Mouse (Mus musculus) intestine, postnatal 0 days (tissue): ENCODE results near the gene Grap2. TPM values are rescaled to one million over a fixed set of nuclear protein-coding genes. Genes with fewer than 3 reads are reported as not detected.

Source experiments
- ATAC-seq: fragments of 200-750 bp; cut with Nextera tagmentation; 2 replicates; pipeline ENCODE4 v1.8.0; 2017; ENCODE audit warnings: mild to moderate bottlenecking, moderate TSS enrichment, moderate library complexity
- H3K27ac ChIP-seq: fragments of 300-500 bp; sonication (generic); 2 replicates; pipeline ENCODE4 v1.5.1; 2014; ENCODE audit warnings: mild to moderate bottlenecking, low read depth, low read length, moderate library complexity
- H3K27me3 ChIP-seq: fragments of 300-500 bp; sonication (generic); replicated peaks from 2 replicates; pipeline ENCODE4 v1.6.1; 2014; ENCODE audit warnings: low read length, mixed read lengths; ENCODE audit not compliant: control insufficient read depth, insufficient read depth
- H3K36me3 ChIP-seq: fragments of 300-500 bp; sonication (generic); 2 replicates; pipeline ENCODE4 v1.6.1; 2014; ENCODE audit warnings: mild to moderate bottlenecking, moderate library complexity; ENCODE audit not compliant: control insufficient read depth, insufficient read depth
- H3K4me1 ChIP-seq: fragments of 300-500 bp; sonication (generic); replicated peaks from 2 replicates; pipeline ENCODE4 v1.6.1; 2014; ENCODE audit warnings: antibody characterized with exemption, low read length, mixed read lengths; ENCODE audit not compliant: control insufficient read depth, insufficient read depth
- H3K4me2 ChIP-seq: fragments of 300-500 bp; sonication (generic); replicated peaks from 2 replicates; pipeline ENCODE4 v1.6.1; 2014; ENCODE audit warnings: low read depth, mild to moderate bottlenecking, moderate library complexity
- H3K4me3 ChIP-seq: fragments of 300-500 bp; sonication (generic); 2 replicates; pipeline ENCODE4 v1.5.1; 2014; ENCODE audit warnings: low read depth, low read length
- H3K9ac ChIP-seq: fragments of 300-500 bp; sonication (generic); 2 replicates; pipeline ENCODE4 v1.6.1; 2014; ENCODE audit warnings: mild to moderate bottlenecking, low read depth, low read length
- H3K9me3 ChIP-seq: fragments of 300-500 bp; sonication (generic); 2 replicates; pipeline ENCODE4 v1.6.1; 2016; ENCODE audit warnings: mixed run types; ENCODE audit not compliant: control insufficient read depth
- CTCF ChIP-seq: sonication (generic); IDR thresholded peaks from 2 replicates; pipeline ENCODE4 v1.5.1; 2016; ENCODE audit warnings: low read depth, mild to moderate bottlenecking, control low read depth, antibody characterized with exemption, moderate library complexity
- WGBS: fragments of 180-500 bp; shearing (Covaris S2); extraction: QIAGEN DNeasy Blood & Tissue Kit; methylation state at CpG from one replicate; pipeline ENCODE4 v1.1.7; 2014; 5-methylcytosine and 5-hydroxymethylcytosine counted together
- polyA plus RNA-seq: library from polyadenylated mRNA; unstranded; fragments of >200 nt; fragmentation: Nextera tagmentation; extraction: Ambion mirVana; gene quantifications from 2 replicates; pipeline ENCODE4 v1.2.1, GENCODE M21; 2015

Grap2 gene
- polyA plus RNA-seq, 1 experiment from 2014 or later: 0.27 TPM

DNA sequence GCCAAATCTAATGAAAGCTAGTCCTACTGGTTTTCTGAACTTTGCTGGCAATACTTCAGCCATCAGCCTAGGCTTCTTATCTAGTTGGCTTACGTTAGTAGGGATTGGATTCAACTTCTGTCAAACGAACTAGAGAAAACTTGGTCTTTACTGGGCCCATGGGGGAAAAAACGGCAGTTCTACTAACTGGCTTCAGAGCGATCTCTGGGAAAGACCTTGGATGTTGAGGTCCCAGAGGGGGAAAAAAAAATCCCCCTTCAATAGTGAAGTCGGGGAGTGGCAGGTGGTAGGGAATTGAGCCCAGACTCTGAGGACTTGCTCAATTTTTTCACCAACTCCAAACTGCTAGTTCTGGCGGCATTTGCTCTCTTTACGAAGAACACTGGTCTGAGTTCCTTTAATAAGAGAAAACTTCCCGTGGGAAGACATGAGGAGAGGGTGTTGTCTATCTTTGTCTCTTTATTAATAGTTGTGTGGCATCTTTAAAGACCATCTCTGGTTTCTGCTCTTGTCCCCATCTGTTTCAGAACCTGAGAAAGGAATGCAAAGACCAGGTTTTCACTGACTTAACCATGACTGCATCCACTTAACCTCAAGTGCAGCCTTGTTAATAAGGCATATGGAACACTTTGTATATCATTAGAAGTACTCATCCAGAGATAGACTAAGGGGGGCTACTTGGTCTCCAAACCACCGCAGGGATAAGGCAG lies 572 bp downstream of the Grap2 start:
- no peak for ATAC-seq
- WGBS: 75% methylated on average over 9 of the region's 9 CpGs
- H3K4me2 ChIP-seq: no peak overlapping the region

DNA sequence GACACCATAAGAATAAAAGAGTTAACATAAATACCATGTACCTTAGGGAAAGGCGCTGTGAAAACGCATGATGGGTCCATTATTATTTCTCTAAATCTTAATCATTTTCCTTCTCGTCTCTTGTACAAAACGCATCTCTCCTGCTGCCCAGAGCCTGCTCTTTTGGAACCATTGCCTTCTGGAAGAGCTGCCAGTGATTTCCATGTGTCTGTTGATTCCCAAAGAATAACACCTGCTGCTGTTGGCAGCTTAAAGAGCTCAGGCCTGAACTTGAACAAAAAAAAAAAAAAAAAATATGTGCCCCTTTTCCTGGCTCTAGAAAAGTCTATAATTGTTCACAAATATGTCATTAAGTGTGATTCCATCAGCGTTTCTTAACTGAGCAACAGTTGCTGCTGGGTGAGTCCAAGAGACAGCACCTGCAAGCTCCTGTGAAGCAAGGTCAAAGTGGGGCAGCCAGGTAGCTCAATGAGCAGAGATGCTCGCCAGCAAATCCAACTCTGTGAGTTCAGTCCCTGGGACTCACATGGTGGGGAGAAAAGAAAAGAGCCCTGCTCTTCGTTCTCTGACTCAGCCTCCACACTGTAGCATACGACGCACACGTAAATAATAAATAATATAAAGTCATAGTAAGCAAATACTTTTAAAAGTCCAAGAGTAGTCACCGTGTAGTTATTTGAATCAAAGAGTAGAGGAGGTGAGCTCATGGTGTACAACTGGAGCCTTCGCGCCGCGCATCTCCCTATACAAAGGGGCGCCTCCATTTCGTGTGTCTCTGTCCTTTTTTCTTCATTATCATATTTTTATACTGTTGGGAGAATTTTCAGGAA lies 2.0 kb downstream of the Grap2 start:
- no peak for ATAC-seq
- Histone ChIP-seq H3K4me1 (no peaks in the 10 kb centered on the region), H3K27me3 (0 out of 2 replicates have a peak, but pooled peaks cover 8% of the 10 kb centered on the region), H3K4me2 (no peak overlapping the region), H3K9ac (no peak overlapping the region), H3K9me3 (no peaks in the 10 kb centered on the region), H3K36me3 (no peaks in the 10 kb centered on the region), H3K4me3 (no peak overlapping the region), H3K27ac (no peak overlapping the region)
- WGBS: 91% methylated on average over 17 of the region's 17 CpGs
- no peak for TF ChIP-seq CTCF

More for the DNA sequence above, 572 bp downstream of the Grap2 start:
- Histone ChIP-seq H3K27me3 (0 out of 2 replicates have a peak, but pooled peaks cover 8% of the 10 kb centered on the region), H3K9ac (no peak overlapping the region), H3K4me3 (no peak overlapping the region), H3K36me3 (no peaks in the 10 kb centered on the region), H3K4me1 (no peaks in the 10 kb centered on the region), H3K9me3 (no peaks in the 10 kb centered on the region), H3K27ac (no peak overlapping the region)
- no peak for TF ChIP-seq CTCF

DNA sequence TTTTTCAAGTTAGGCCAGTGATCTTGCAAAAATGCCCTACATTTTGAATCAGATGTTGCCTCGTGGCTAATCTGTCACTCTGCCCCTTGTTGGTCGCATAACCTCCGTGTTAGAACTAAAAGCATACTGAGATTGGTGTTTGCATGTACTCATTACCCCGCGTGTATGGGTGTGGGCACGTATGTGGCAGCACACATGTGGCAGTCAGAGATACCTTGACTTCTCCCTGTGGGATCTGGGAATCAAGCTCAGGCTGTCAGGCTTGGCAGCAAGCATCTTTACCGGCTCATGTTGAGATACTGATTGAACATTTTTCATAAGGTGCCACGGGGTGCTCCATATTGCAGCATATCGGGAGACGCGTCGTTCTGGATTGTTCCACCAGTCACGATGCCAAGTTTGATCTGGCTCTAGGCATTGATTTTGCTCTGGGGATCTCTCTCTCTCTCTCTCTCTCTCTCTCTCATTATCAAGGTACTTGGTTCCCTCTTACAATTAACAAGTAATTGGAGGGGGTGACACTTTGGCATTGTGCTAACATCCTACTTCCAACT lies 3.5 kb downstream of the Grap2 start:
- H3K36me3 ChIP-seq: no peaks in the 10 kb centered on the region
- 90% methylated on average over 13 of the region's 13 CpGs for WGBS
- H3K4me2 ChIP-seq: no peak overlapping the region
- no peaks in the 10 kb centered on the region for H3K4me1 ChIP-seq
- 0 out of 2 replicates have a peak, but pooled peaks cover 8% of the 10 kb centered on the region for H3K27me3 ChIP-seq
- no peak overlapping the region for H3K4me3 ChIP-seq
- ATAC-seq: no peak
- no peak for TF ChIP-seq CTCF
- H3K9ac ChIP-seq: no peak overlapping the region
- H3K9me3 ChIP-seq: no peaks in the 10 kb centered on the region
- no peak overlapping the region for H3K27ac ChIP-seq

DNA sequence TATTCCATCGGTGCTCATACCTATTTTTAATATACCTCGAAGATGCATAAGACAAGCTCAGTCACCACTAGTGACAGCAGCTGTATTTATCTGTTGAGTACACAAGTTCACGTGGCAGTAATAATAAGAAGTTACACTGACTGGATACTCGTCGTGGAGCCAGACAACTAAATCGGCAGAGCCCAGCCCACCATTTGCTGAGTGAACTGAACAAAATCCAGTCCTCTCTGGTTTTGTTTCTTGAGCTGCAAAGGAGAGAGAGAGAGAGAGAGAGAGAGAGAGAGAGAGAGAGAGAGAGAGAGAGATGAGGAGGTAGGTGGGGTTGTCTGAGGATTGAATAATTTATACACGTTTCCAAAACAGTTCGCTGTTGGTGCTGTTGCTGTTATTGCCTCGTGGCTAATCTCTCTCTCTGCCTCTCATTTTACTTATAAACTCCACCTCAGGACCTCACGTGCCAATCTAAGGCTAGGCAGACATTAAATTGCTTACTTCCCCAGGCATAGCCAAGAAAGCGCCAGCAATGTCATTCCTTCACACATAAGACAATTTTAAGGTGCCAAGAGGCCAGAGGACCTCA lies 4.1 kb downstream of the Grap2 start:
- ATAC-seq: no peak

GRCm38 (mm10) chr15:80577166-80577960 lies 5.0 kb downstream of the Grap2 start:
- H3K4me3 ChIP-seq: no peak overlapping the region
- no peaks in the 10 kb centered on the region for H3K9me3 ChIP-seq
- H3K9ac ChIP-seq: no peak overlapping the region
- H3K27ac ChIP-seq: no peak overlapping the region
- H3K4me2 ChIP-seq: no peak overlapping the region
- 38% methylated on average over 22 of the region's 22 CpGs for WGBS
- H3K4me1 ChIP-seq: no peaks in the 10 kb centered on the region
- no peaks in the 10 kb centered on the region for H3K36me3 ChIP-seq
- TF ChIP-seq CTCF: no peak
- H3K27me3 ChIP-seq: 0 out of 2 replicates have a peak, but pooled peaks cover 8% of the 10 kb centered on the region
- no peak for ATAC-seq

More for the DNA sequence above, 4.1 kb downstream of the Grap2 start:
- Histone ChIP-seq H3K4me3 (no peak overlapping the region), H3K4me1 (no peaks in the 10 kb centered on the region), H3K4me2 (no peak overlapping the region), H3K9me3 (no peaks in the 10 kb centered on the region), H3K27ac (no peak overlapping the region), H3K36me3 (no peaks in the 10 kb centered on the region), H3K9ac (no peak overlapping the region), H3K27me3 (0 out of 2 replicates have a peak, but pooled peaks cover 8% of the 10 kb centered on the region)
- whole genome bisulfite sequencing: 70% methylated on average over 11 of the region's 11 CpGs
- no peak for TF ChIP-seq CTCF
